25 mouse cellular contexts compared by ENCODE assay signal in the genomic region with DNA sequence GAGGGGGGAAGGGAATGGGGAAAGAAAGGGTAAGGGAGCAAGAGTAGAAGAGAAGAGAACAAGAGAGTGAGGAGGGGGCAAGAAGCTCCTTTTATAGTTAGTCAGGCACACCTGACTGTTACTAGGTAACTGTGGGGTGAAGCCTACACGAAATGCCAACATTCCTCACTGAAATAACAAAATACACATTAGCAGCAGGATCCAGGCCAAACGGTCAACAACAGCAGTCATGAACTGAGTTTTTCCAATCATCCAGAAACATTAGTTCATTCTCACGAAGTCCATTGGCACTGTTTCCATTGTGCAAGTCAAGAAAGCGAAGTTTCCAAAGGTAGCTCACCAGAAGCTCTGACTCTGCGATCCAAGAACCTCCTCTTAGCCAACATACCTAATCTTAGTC.
"Had no signal": no experiment of that assay in that cellular context is flagged by ENCODE, and none has a peak within 500 bp of the region (broad histone marks: within the 10 kb centered on the region; RNA-seq: fewer than 3 reads in every experiment).

No protein-coding gene starts in this region.

- H3K9ac ChIP-seq: hindbrain, embryonic 12.5 days; hindbrain, embryonic 14.5 days; intestine, embryonic 15.5 days; limb, embryonic 12.5 days; liver, embryonic 14.5 days had no signal

- DNase-seq: gastrocnemius, adult 2 months; gastrocnemius, postnatal 10 days; gastrocnemius, postnatal 25 days; heart, adult 2 months; heart, postnatal 10 days; heart, postnatal 4 days; kidney, adult 18-20 months; kidney, adult 8-10 months; kidney, postnatal 10 days; kidney, postnatal 25 days; kidney, postnatal 4 days; liver had no signal

- H3K27ac ChIP-seq: gastrocnemius, adult 2 months; heart, adult 2 months; hindbrain, embryonic 10.5 days; hindbrain, embryonic 12.5 days; hindbrain, embryonic 14.5 days; intestine, embryonic 15.5 days; layer of hippocampus, adult 2 months; left cerebral cortex, adult 2 months; limb, embryonic 10.5 days; limb, embryonic 12.5 days; liver, embryonic 14.5 days had no signal

- H3K4me3 ChIP-seq: gastrocnemius, adult 2 months; heart, adult 2 months; hindbrain, embryonic 10.5 days; hindbrain, embryonic 12.5 days; intestine, embryonic 15.5 days; layer of hippocampus, adult 2 months; left cerebral cortex, adult 2 months; limb, embryonic 10.5 days; limb, embryonic 12.5 days had no signal

- H3K4me2 ChIP-seq: heart, embryonic 11.5 days; hindbrain, embryonic 12.5 days; hindbrain, embryonic 14.5 days; intestine, embryonic 15.5 days; limb, embryonic 12.5 days had no signal

- ATAC-seq: hindbrain, embryonic 16.5 days; inflammation-experienced regulatory T-cells, adult 6 months; intestine, embryonic 15.5 days; intestine, postnatal 0 days had no signal

- H3K4me1 ChIP-seq: hindbrain, embryonic 10.5 days; hindbrain, embryonic 12.5 days; intestine, embryonic 15.5 days; limb, embryonic 12.5 days had no signal

- H3K9me3 ChIP-seq: hindbrain, embryonic 10.5 days; hindbrain, embryonic 12.5 days; intestine, embryonic 15.5 days; limb, embryonic 10.5 days; limb, embryonic 12.5 days had no signal

- H3K27me3 ChIP-seq: hindbrain, embryonic 12.5 days; intestine, embryonic 15.5 days; limb, embryonic 12.5 days had no signal

- H3K36me3 ChIP-seq: hindbrain, embryonic 12.5 days; intestine, embryonic 15.5 days had no signal
